Mouse (Mus musculus): ENCODE results near the gene Crebl2. TPM values are rescaled to one million over a fixed set of nuclear protein-coding genes. Genes with fewer than 3 reads are reported as not detected.

The Crebl2 gene
- 10 to 100 TPM; 37.8 to 51.0 (median 44.1) TPM for total RNA-seq (2022)

DNA sequence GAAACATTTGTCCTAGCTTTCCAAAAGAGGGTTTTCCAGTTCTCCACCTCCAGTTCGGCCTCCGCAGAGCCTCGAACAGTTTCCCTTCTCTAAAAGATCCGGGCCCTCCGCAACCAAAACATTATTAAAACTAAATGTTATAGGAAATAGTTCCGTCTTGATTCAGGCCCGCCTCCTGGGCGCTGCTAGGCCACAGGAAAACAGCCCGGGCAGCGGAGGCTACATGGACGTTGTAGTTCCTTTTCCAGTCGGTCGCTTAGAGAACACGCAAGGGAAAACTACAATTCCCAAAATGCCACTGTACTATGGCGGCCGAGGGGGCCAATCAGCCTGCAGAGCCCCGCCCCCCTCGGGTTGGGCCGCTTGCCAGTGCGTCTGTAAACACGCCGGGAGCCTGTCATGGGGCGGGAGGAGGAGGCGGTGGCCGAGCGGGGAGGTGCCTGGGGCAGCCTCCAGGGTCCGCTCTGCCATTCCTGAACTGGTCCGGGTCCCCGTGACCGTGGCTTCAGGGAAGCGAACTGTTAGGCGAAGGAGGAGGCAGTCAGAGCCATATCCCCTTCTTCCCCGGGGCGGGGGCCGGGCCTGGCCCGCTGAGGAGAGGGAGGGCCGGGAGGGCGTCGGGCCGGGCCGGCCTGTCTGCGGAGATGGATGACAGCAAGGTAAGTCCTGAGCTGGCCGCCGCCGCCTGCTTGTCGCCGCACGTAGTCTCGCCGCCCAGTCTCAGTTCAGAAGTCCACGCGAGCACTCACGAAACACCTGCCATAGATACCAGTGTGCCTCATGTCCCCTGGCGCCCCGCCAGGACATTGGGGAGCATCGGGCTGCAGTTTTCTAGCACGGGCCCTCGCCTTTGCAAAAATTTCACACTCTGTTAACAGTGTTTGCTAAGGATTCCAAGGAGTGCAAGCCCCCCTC is at the start of gene Crebl2:
Crebl2 (plus strand) TSS at position 369 of the 915 bp plus-strand sequence.
- peak; percentile 99 to 100 for DNase-seq (ENCODE audit: low spot score in 2 of 2)

DNA sequence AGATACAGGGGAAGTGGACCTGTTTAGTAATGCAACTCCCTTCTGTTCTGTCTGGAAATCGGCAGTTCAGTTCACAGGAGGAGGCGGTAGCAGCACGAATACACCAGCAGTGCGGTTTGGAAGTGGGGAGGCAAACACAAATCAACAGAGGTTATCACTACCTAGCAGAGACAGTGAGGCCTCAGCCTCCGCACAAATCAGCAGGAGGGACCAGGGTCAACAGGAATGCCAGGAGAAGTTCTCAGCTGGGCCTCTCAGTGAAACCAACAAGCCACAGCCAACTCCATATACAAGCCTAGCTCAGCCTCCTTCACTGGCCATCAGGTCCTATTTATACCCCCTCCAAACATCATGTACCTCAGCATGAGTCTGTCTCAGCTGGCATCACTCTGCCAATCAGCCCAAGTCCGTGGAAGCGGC is 48.5 kb upstream of the Crebl2 start:
- no peak for DNase-seq (ENCODE audit: low spot score in 2 of 2)

DNA sequence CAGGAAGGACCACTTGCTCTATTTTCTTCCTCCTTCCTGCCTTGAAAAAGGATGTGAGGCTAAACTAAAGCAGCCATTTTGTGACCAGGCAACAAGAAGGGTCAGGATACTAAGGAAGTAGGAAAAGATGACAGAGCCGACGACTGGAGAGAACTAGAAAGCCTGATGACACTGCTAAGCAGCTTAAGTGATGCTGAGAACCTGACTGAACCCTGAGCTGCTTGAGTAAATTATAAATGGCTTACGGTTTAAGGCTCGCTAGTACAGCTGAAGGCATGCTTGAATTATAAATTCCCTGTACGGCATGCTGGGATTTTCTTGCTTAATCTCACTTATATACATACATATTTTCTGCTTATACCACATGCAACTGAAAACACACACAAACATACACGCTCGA is 47.1 kb upstream of the Crebl2 start:
- no peak for DNase-seq (ENCODE audit: low spot score in 2 of 2)

DNA sequence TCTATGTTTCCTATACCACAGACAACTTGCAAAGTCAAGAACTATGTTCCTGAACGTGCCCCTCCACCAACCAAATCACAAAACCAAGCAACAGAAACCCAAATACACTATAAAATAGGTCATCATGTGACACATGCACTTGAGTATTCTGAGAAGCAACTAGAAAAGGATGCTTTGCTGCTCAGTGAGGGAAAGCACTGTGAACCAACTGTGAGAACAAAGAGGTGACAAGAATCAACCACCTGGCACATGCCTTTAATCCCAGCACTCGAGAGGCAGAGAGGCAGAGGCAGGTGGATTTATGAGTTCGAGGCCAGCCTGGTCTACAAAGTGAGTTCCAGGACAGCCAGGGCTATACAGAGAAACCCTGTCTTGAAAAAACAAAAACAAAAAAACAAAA is 43.5 kb upstream of the Crebl2 start:
- DNase-seq (ENCODE audit: low spot score in 2 of 2): no peak

DNA sequence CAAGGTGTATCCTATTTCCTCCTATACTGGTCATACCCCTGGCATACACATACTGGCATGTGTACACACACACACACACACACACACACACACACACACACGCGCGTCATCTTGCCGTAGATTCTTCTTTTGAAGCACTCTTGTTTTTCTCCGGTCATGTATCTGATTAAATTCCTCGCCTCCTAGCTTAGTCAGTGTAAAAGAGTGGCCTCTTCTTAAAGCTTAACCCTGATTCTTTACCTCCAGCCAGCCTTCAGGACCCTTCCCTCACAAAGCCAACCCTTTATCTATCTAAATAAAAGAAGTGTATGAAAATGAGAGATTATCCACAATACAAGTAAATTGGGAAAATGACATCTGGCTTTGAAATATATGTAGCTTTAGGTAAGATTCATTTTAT is 40.9 kb upstream of the Crebl2 start:
- no peak for DNase-seq (ENCODE audit: low spot score in 2 of 2)

DNA sequence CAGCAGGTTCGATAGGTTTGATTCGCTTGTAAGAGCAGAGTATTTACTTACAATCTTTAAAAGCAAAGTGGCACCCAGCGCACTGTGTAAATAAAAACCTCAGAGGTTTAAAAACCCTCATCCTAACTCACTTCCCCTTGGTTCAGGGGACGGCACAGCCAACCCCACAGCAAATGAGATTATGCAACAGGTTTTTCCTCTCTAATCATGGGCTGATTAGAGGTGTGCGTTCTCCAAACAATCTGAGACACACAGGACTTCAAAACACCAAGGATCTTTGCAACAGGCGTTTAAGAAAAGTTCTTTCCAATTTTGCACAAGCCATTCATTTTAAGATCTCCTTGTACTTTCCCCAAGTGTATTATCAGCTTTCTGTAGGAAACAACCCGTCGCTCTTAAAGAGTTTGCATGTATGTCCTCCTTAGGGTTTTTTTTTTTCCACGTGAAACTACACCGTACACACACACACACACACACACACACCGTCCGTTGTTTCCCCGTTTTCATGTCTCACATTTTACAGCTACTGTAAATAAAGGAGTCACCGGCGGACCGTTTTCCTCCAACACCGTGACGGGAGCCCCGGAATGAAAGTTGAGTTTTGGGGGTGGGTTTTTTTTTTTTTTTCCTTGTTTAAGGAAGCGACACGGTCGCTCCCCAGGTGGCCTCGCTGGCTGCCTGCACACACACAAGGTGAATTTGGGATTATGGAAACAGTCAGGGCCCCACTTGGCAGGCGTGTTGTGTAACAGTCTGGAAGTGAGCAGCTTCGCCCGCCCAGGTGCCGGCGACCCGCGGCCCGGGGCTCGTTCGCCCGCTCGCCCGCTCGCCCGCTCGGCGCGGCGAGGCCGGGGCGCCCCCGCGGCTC is 38.5 kb upstream of the Crebl2 start:
- peak in 1 of 2 experiments; percentile 13 for DNase-seq (ENCODE audit: low spot score in 2 of 2)

DNA sequence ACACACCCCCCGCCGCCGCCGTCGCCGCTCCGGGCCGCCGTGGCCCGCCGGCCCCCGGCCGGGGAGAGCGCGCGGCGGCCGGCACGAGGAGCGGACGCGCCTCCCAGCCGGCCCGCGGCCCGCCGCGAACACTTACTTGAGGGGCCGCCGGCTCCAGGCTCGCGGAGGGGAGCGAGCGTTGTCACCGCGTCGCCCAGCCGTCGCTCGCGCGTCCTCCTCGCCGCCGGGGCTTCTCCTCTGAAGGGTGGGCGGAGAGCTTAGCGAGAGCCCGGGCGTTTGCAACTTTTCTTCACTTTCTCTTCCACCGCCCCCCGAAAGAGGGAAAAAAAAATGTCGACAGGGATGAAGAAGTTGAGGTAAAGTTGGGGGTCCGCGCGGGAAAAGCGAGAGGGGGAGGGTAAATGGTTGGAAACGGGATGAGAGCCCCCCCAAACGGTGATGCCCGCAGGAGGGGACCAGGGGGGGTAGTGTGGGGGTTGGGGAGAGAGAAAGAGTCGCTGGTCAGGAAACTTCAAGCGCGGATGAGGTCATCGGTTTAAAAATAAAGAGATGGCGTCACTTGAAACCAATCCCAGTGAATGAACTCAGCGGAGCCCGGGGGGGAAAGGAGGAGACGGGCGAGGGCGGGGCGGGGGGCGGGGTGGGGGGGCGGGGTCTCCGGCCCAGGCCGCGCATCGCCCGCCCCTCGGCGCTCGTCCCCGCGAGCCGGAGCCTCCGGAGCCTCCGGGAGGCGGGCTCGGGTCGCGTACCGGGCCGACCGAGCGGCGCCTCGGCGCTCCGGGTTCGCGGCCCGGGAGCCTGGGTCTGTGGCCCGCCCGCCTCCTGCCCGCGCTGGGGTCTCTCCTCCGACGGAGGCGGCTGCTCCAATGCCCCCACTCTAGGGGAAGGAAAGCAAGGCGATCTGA is 37.6 kb upstream of the Crebl2 start, which contains the start of gene Dusp16:
Dusp16 (minus strand) TSS at position 485 of the 905 bp plus-strand sequence.
- peak; percentile 78 to 84 for DNase-seq (ENCODE audit: low spot score in 2 of 2)

DNA sequence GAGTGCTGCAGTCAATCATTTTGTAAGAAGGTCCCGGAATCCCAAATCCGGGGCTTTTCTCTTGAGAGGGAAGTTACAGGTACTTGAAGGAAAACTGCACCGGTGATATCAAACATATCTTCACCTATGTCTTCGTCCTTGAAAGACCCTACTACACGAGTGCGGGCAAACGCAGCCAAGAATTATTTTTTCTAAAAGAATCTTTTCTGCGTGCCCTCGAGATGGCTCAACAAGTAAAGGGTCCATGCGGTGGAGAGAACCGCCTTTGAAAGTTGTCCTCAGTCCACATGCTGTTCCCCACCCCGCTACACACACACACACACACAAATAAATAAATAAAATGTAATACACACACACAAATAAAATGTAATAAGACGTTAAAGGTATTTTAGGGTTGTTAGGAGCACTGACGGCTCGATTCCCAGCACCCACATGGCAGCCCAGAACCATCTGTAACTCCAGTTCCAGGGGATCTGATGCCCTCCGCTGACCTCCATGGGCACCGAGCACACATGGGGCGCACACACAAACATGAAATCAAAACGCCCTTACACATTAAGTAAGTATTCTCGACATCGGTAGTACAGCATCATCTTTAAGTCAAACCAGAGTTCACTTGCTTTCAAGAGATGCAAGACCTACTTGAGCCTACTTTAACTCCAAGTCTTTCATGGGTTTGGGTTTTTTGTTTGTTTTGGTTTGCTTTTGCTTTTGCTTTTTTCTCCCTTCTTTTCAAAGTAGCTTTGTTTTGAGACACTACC is 36.7 kb upstream of the Crebl2 start:
- DNase-seq (ENCODE audit: low spot score in 2 of 2): no peak

DNA sequence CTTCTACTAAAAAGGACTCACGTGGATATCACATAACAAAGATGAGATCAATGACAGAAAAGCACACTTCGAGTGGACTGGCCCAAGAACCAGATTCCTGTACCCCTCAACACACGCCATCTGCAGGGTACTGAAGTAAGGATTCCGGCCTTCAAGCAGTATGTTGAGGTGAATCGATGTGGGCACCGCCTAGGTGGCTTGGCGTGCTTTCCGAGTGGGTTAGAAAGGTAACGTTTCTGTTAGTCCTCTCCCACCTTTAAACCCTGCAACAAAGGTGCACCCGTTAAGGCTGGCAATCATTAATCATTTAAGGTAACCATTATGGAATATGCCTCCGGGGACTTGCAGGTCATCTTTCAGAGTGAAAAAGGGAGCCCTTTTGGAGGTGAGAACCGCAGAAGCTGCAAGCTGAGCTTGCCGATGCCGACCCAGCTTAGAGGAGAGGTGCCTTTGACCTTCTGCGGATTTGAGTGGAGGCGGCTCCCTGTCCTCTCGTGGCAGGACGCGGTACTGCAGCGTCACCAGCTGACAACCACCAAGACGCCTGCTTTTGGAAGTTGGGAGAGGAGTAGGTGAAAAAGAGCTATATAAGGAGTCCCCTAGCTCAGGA is 35.9 kb upstream of the Crebl2 start:
- peak; percentile 60 to 78 for DNase-seq (ENCODE audit: low spot score in 2 of 2)

DNA sequence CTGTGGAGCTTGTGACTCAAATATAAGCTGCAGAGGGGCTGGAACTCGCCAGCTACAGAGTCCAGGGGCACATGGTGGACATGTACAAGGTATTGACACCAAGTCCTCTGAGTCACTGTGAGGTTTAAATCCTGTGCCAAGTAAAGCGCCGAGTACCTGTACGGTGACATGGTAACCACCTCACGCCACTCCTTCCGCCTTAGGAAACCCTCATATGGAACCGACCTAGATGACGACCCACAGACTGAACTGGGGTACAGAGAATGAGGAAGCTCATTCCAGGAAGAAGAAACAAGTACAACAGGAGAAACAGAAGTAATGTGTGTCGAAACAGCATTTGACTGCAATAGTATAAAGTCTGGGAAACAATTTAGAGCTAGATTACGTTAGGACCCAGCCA is 33.7 kb upstream of the Crebl2 start:
- no peak for DNase-seq (ENCODE audit: low spot score in 2 of 2)

DNA sequence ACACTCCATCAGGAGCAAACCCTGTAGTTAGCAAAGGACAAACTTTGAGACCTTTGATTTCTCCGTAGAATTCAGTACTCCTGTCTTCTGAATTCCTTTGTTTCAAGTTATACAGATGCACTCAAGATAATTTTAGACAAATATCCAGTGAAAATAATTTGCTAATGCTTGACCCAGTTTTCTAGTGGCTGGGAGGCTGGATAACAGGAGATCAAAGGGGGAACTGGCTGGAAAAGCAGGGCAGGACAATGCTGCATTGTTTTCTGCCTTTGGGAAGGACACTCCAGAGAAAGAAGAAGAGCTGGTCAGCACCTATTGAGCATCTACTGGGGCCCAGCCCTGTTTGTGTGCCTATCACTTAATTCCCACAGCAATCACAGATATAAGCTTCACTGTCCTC is 28.5 kb upstream of the Crebl2 start:
- no peak for DNase-seq (ENCODE audit: low spot score in 2 of 2)

DNA sequence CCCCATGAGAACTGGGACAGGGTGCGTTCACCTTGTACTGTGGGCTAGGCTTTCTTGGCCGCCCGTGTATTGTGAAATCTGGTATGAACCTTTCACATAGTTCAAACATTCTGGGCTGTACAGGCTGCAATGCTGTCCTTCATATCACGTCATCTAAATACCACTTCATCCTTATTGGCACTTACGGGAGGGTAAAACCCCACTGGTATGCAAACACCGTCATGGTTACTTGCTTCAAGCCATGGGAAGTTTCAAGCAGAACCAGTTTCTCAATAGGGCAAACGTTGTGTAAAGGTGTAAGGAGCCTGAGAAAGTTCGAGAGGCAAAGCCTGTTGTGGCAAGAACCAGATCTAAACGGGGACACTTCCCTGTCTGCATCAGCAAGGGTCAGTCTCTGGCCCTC is 27.3 kb upstream of the Crebl2 start:
- no peak for DNase-seq (ENCODE audit: low spot score in 2 of 2)

DNA sequence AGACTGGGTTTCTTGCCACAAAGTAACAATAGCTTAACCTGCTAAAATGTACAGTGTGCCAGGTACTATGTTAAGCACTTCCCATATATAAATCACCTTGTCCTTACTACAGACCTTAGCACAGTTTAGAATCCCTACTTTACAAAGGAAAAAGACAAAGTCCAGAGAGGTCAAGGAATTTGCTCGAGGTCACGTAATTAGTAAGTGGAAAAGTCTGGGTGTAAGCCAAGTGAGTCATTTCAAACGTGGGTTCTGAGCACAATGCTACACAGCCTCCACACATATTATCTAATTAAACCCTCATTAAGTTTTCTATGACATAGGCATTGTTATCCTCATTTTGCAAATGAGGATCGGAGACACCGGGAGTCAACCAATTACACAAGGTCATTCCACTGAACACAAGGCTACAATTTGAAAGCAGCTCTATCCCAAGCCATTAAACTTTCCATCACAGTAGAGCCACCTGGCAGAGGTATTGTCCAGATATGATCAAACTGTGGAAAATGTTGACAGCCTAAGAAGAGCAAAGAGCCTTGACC is 25.1 kb upstream of the Crebl2 start:
- DNase-seq (ENCODE audit: low spot score in 2 of 2): no peak

DNA sequence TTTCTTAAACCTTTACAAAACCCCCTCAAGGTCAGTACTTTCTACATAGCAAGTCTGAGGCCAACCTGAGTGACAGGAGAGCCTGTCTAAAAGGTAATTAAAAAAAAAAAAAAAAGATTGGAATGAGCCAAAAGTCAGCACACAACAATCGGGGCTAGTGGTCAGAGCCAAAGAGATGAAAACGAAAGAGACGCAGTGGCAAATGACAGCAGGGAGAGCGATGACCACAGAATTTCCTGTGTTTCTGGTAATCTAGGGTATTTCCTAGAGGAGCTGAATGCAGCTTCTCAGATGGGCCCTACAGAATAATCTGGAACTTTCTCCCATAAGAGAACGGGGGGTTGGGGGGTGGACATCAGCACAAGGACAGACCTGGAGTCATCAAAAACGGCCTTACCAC is 23.8 kb upstream of the Crebl2 start:
- no peak for DNase-seq (ENCODE audit: low spot score in 2 of 2)

DNA sequence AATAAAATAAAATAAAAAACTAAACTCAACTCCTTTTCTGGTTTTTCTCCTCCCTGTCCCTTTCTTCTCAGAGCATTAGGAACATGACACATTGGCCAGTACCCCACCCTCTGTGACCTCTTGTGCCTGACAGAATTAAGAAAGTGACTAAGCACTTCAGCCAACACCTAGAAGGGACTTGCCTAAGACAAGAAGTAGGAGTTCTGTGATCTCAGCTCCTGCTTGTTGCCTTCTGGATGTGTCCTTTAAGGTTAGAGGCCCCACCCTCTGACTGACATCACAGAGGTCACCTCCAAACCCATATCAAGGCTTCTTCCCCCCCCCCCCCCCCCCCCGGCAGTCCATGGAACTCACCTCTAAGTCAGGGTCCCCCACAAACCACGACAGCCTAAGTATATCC is 22.9 kb upstream of the Crebl2 start:
- no peak for DNase-seq (ENCODE audit: low spot score in 2 of 2)

DNA sequence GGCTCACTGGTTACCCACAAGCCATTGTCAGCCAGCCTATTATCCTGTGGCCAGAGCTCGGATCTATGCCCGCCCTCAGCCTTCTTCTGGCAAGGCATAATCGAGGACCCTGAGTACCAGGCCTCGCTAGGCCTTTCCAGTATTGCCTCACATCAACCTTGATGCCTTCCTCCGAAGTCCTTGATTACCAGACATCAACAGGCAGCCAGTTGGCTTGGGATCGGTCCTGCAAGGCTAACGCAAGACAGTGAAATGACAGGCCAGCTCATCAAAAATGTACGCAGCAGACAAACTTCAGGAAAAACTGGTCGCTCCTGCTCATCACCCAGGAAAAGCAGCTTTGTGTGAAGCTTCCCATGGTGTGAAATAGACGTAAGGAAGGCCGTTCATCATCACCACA is 22.2 kb upstream of the Crebl2 start:
- no peak for DNase-seq (ENCODE audit: low spot score in 2 of 2)

DNA sequence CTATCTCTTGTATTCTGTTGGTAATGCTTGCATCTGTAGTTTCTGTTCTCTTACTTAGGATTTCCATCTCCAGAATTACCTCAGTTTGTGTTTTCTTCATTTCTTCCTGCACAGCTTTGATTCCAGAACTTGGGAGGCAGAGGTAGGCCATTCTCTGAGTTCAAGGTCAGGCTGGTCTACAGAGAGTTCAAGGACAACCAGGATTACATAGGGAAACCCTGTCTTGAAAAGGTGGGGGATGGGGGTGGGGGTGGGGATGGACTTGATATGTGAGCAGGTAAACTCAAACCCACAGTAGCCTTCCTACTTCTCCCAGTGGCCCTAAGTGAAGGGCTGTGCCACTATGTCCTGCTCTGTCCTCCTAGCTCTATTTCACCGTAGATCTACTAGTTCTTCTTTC is 16.9 kb upstream of the Crebl2 start:
- DNase-seq (ENCODE audit: low spot score in 2 of 2): no peak

DNA sequence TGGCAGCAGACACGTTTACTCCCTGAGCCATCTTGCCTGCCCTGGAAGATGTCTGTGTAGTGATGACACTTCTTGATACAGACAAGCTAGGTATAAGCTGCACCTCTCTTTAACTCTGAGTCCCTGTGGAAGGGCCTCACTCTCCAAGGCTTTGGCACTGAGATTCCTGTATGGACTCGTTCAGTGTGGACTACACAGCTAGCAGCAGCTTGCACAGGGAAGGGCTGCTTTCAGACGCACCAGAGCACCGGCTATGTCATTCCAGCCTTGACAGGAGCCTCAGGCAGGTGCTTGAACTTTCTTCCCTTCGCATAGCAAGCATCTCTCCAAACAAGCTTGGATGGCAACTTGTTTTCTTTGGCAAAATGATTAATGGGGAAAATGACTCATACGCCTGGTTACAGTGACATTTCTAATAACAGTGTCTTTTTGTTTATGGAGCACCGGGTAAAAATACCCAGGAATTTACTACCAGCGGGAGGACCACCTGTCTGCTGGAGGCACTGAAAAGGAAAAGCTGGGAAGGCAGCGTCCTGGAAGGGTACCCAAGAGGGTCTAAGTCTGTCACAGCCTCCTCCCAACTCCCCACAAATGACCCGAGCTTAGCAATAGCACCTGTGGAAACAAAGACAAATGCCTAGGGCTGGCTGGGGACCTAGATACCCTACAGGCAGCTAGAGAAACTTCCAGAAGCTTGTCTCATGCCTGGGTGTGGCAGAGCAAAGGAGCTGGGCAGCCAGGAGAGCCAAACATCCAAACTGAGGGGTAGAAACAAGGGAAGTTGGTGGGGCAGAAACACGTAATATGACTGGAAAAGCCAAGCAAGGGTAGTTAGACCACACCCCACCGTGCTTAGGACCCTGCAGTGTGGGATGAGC is 12.7 kb upstream of the Crebl2 start:
- no peak for DNase-seq (ENCODE audit: low spot score in 2 of 2)

DNA sequence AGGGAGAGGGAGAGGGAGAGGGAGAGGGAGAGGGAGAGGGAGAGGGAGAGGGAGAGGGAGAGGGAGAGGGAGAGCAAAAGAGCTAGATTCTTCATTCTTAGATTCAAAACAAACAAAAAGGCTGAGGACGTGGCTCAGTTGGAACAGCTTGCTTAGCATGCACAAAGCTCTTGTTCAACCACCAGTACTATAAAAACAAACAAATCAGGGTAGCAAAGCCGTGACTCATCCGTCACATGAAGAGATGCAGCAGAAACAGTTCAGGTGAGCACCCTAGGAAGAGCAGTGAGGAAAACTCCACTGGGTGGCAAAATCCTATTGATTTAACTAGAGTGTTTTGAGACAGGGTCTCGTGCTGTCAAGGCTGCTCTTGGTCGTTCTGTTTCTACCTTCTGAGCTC is 10.2 kb upstream of the Crebl2 start:
- no peak for DNase-seq (ENCODE audit: low spot score in 2 of 2)

Data from layer of hippocampus, adult 8-10 months (tissue).